Mouse (Mus musculus): Measurements from ENCODE around the gene Tmem190. TPM values are rescaled to one million over a fixed set of nuclear protein-coding genes. Genes with fewer than 3 reads are reported as not detected.
A peak's percentile ranks its signal among the peaks of the same experiment; 100 is the strongest.
"Not testable (repeated sequence)": the region's sequence is repeated elsewhere in the genome, so short reads cannot be mapped to it uniquely, and the experiment has no call there.

Gene Tmem190
- total RNA-seq, 2 experiments from 2014 or later: not detected

DNA sequence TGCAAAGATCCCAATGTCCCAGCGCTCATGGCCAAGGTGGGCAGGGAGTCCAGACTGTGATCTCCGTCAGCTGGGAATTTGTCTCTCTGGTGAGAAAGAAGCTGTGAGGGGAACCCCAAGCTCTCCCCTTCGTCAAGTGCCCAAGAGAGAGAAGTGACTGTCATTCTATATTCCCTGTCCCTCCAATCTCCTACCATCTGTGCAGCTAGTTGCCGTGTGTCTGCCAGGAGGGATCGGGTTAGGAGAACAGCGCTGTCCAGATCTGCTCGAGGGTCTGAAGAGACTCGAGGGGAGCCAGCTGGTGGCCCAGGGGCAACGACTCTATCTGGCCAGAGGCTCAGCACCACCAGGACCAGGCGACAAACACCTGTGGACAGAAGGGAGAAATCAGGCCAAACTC is 6.6 kb upstream of the Tmem190 start:
- no peak for DNase-seq

GRCm38 (mm10) chr7:4776861-4777830 is 5.6 kb upstream of the Tmem190 start:
- peak; percentile 57 for DNase-seq

DNA sequence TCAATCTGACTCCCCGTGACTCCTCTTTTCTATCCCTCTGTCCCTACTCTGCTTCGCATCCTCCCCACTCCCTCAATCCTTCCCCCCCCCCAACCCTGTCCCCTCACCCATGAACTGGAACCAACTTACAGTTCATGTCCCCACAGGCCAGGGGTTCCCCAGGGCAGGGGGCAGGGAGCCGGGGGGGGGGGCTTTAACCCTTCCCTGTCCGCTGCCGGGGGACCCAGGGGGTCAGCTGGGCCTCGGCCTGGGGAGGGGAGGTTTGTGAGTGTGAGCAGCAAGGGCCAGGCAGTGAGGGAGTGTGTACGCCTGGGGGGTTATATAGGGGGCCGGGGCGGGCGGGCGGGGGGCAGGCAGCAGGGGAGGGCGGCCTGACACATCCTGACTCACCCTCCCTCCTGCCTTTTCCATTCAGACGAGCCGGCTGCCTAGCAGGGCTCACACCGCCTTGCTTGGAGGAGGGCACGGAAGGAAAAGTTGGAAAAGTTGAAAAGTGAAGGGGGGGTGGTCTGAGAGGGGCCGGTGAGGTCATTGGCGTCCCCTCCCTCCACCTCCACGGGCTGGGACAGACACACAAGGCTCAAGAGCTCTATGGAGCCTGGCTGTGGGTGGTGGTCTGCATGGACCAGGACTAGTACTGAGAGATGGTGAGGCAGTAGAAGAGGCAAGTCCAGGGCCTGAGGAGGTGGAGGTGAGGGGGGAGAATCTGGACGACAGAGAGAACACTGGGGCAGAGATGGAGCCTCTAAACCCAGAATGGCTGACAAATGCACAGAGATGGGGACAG is 4.7 kb upstream of the Tmem190 start:
- DNase-seq: no peak

GRCm38 (mm10) chr7:4779921-4780320 is 2.8 kb upstream of the Tmem190 start:
- DNase-seq: no peak

- DNase-seq: no peak
Measured at GRCm38 (mm10) chr7:4782130-4782529, 607 bp upstream of the Tmem190 start.

DNA sequence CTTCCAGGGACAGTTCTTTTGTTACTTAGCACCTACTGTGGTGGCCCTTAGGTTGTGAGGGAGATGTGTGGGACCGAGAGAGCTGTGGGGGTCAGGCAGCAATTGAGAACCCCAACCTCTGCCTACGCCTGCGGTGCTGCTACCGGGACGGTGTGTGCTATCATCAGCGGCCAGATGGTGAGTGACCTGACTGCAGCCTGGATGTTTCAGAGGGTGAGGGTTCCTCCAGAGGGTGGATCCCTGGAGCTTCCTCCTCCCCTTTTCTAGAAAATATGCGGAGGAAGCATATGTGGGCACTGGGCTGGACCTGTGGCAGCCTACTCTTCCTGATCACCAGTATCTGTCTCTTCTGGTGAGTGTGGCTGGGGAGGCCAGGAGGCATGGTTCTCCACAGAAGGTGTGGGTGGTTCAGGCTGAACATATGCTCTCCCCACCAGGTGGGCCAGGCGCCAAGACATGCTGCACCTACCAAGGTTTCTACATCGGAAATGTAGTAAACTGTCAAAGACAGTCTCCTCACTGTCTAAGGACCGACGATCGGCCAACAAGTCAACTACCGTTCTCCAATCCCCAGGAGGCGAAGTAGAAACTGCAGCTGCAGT is 1.0 kb downstream of the Tmem190 start:
- DNase-seq: no peak

GRCm38 (mm10) chr7:4788499-4789435 is 6.0 kb downstream of the Tmem190 start:
- DNase-seq: peak; percentile 53

- peak; percentile 54 for DNase-seq
Measured at GRCm38 (mm10) chr7:4789436-4789935, 6.7 kb downstream of the Tmem190 start, which contains the start of gene Tmem238. TSS of gene Tmem238 (minus strand) at chr7:4789656.

- DNase-seq: peak; percentile 95
Measured at GRCm38 (mm10) chr7:4792278-4793212, 9.8 kb downstream of the Tmem190 start, which contains the start of gene Rpl28. TSS of gene Rpl28 (plus strand) at chr7:4792874.

GRCm38 (mm10) chr7:4793248-4793647 is 10.5 kb downstream of the Tmem190 start:
- DNase-seq: not testable (repeated sequence)

DNA sequence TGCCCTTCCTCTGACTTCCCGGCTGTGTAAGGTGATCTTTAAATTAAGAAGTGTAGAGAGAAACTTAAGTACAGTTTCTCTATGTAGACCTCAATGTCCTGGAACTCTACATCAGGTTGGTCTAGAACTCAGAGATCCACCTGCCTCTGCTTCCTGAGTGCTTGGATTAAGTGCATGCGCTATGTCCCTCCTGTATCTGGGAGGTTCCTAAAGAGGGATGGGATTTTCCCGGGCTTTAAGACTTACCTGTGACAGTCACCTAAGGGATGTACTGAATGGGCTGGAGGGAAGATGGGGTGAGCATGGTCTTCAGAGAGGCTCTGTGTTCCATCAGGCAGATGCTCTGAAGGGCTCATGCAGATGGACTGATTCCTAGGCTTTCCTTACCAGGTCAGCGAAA is 10.9 kb downstream of the Tmem190 start:
- no peak for DNase-seq

GRCm38 (mm10) chr7:4794631-4795168 is 12.0 kb downstream of the Tmem190 start:
- DNase-seq: no peak

GRCm38 (mm10) chr7:4795767-4796433 is 13.2 kb downstream of the Tmem190 start:
- DNase-seq: no peak

- DNase-seq: no peak
Measured at GRCm38 (mm10) chr7:4802247-4802646, 19.5 kb downstream of the Tmem190 start.

DNA sequence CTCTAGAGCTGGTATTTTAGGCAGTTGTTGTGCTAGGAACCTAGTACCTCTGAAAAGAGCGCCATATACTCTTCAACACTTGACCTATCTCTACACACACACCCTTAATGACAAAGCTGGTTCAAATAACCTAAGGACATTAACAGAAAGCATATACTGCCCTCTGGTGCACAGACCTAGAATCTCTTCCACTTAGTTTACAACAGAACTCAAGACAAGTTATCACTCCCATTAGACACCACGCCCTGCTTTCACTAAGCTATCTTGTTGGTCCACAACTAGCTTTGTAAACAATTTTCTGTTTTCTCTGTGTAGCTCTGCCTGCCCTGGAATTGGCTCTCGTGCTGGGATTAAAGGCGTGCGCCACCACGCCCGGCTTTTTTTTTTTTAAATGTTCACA is 24.0 kb downstream of the Tmem190 start:
- DNase-seq: no peak

GRCm38 (mm10) chr7:4811131-4811530 is 28.4 kb downstream of the Tmem190 start:
- DNase-seq: not testable (repeated sequence)

- no peak for DNase-seq
Measured at GRCm38 (mm10) chr7:4811842-4812302, 29.1 kb downstream of the Tmem190 start.

DNA sequence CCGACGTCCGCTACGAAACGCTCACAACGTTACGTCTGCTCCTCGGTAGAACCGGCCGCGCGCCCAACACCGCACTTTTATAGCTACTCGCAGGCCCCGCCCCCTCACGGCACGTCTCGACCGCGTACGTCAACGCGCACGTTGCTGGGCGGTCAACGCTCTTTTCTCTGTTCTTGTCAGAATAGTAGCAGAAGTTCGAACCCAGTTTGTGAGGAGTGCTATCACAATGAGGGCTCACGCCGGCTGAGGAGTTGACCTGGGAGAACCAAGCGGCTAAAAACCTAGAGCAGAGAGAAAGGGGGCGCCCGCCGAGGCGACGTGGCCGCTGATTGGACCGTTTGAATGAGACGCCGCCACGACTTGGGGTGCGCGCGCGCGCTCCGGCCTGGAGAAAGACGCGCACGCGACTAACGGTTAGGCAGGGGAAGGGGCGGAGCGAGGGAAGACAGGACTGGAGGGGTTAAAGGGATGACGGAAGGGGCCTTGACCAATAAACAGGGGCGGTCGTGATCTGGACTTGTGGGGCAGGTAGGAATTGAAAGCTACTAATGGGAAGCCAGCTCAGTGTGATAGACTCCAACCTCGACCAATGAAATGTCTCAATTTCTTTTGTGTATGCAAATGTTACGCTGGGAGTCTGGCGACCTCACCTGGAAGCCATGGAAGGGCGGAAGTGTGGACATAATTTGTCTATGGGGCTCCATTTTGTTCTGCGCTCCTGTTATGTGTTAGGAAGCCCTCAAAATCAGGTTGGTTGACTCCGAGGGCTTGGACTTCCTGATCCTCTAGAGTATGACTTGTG is 29.8 kb downstream of the Tmem190 start, which contains the start of gene Ube2s:
Ube2s (minus strand) TSS at position 288 of the 802 bp plus-strand sequence.
- peak; percentile 99 for DNase-seq
